Mouse (Mus musculus) erythroblast, embryonic 14.5 days (primary cell): ENCODE results near the gene Col8a1.

Source experiments
- GATA1 ChIP-seq: IDR thresholded peaks from 2 replicates; pipeline ENCODE4 v1.6.1; 2012; ENCODE audit warnings: low read length, inconsistent platforms, mixed read lengths
- TAL1 ChIP-seq: IDR thresholded peaks from 3 replicates; pipeline ENCODE4 v1.6.1; 2012; ENCODE audit warnings: low read length, inconsistent platforms, mixed read lengths

DNA sequence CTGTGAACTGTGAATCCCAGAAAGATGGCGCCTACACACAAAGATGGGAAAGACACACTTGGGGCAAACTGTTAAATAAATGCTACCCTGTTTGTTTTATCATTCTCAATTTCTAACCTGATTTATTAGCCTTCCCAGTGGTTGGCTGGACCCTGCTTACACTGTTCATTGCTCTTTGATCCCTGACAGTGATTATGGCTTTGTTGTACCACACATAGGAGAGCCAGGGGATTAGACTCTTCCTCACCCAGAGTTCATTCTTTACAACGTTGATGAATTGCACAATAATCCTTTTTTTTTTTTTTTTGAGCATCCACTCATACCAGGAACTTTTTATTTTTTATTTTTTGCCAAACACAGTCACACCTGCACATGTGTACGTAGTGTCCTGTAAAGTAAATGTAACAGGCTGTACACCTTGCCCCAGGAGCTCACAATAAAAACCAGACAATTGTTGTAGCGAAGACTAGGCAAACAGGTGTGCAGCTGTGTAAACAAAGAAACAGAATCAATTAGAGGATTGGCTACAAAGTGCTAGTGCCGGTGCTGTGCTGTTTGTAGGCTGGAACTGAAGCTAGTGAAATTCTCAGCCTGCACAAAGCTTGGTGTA is 68.6 kb downstream of the Col8a1 start:
- TF ChIP-seq TAL1 (no peak), GATA1 (no peak)
